Mouse (Mus musculus): ENCODE data around the gene Anxa2. TPM values are rescaled to one million over a fixed set of nuclear protein-coding genes. Genes with fewer than 3 reads are reported as not detected.

Anxa2 gene
- total and polyA plus RNA-seq, 2 experiments from 2014 or later = 69.6 to 108 TPM

- no peak for DNase-seq (ENCODE audit: low spot score)
- Histone ChIP-seq H3K9me3 (ENCODE audit: low read length) (no peaks in the 10 kb centered on the region), H3K4me3 (ENCODE audit: low read length) (no peak overlapping the region), H3K27me3 (ENCODE audit: insufficient read depth, low read length) (no peaks in the 10 kb centered on the region), H3K36me3 (ENCODE audit: insufficient read depth, low read length) (no peaks in the 10 kb centered on the region), H3K9ac (replicated peaks; ENCODE audit: low read length) (no peak overlapping the region), H3K27ac (no peak overlapping the region), H3K4me2 (ENCODE audit: low read depth, low read length) (no peak overlapping the region), H3K4me1 (ENCODE audit: insufficient read depth, low read length) (peaks cover 16% of the 10 kb centered on the region)
- WGBS = 95% methylated on average over 10 of the region's 10 CpGs
- ATAC-seq = no peak
- no peak for TF ChIP-seq CTCF (IDR thresholded peaks at IDR 0.05; ENCODE audit: low read depth)
Measured at GRCm38 (mm10) chr9:69451886-69452810, 1.3 kb upstream of the Anxa2 start.

- peak overlapping the region; percentile 46 for H3K4me3 ChIP-seq (ENCODE audit: low read length)
- no peaks in the 10 kb centered on the region for H3K9me3 ChIP-seq (ENCODE audit: low read length)
- H3K27me3 ChIP-seq (ENCODE audit: insufficient read depth, low read length) = no peaks in the 10 kb centered on the region
- H3K4me1 ChIP-seq (ENCODE audit: insufficient read depth, low read length) = peaks cover 20% of the 10 kb centered on the region
- peak overlapping the region; percentile 50 for H3K9ac ChIP-seq (replicated peaks; ENCODE audit: low read length)
- peak overlapping the region; percentile 65 for H3K4me2 ChIP-seq (ENCODE audit: low read depth, low read length)
- no peak for TF ChIP-seq CTCF (IDR thresholded peaks at IDR 0.05; ENCODE audit: low read depth)
- ATAC-seq (peak; percentile 10; the same call in 1 of the 2 replicates), DNase-seq (ENCODE audit: low spot score) (no peak)
- H3K36me3 ChIP-seq (ENCODE audit: insufficient read depth, low read length) = no peaks in the 10 kb centered on the region
- WGBS = 10% methylated on average over 31 of the region's 32 CpGs
- H3K27ac ChIP-seq = peak overlapping the region; percentile 78
Measured at GRCm38 (mm10) chr9:69453901-69454666, 664 bp downstream of the Anxa2 start.

GRCm38 (mm10) chr9:69454691-69455090, 1.3 kb downstream of the Anxa2 start:
- WGBS = 67% methylated on average over 4 of the region's 4 CpGs
- Histone ChIP-seq H3K27me3 (ENCODE audit: insufficient read depth, low read length) (no peaks in the 10 kb centered on the region), H3K4me1 (ENCODE audit: insufficient read depth, low read length) (peaks cover 21% of the 10 kb centered on the region), H3K36me3 (ENCODE audit: insufficient read depth, low read length) (no peaks in the 10 kb centered on the region), H3K9me3 (ENCODE audit: low read length) (no peaks in the 10 kb centered on the region), H3K27ac (peak overlapping the region; percentile 78; the same call in 1 of the 2 replicates), H3K4me2 (ENCODE audit: low read depth, low read length) (peak overlapping the region; percentile 65), H3K4me3 (ENCODE audit: low read length) (peak overlapping the region; percentile 46; the same call in 1 of the 2 replicates), H3K9ac (replicated peaks; ENCODE audit: low read length) (no peak overlapping the region)
- no peak for ATAC-seq
- TF ChIP-seq CTCF (IDR thresholded peaks at IDR 0.05; ENCODE audit: low read depth) = no peak
- DNase-seq (ENCODE audit: low spot score) = no peak

GRCm38 (mm10) chr9:69455391-69455790, 2.0 kb downstream of the Anxa2 start:
- whole genome bisulfite sequencing = 55% methylated on average over 4 of the region's 4 CpGs
- no peak for TF ChIP-seq CTCF (IDR thresholded peaks at IDR 0.05; ENCODE audit: low read depth)
- H3K27ac ChIP-seq = peak overlapping the region; percentile 51
- no peaks in the 10 kb centered on the region for H3K27me3 ChIP-seq (ENCODE audit: insufficient read depth, low read length)
- H3K4me1 ChIP-seq (ENCODE audit: insufficient read depth, low read length) = peaks cover 21% of the 10 kb centered on the region
- H3K9me3 ChIP-seq (ENCODE audit: low read length) = no peaks in the 10 kb centered on the region
- H3K36me3 ChIP-seq (ENCODE audit: insufficient read depth, low read length) = no peaks in the 10 kb centered on the region
- no peak overlapping the region for H3K9ac ChIP-seq (replicated peaks; ENCODE audit: low read length)
- peak overlapping the region; percentile 46; the same call in 1 of the 2 replicates for H3K4me3 ChIP-seq (ENCODE audit: low read length)
- H3K4me2 ChIP-seq (ENCODE audit: low read depth, low read length) = peak overlapping the region; percentile 65; the same call in 1 of the 2 replicates
- ATAC-seq = no peak
- DNase-seq (ENCODE audit: low spot score) = no peak

GRCm38 (mm10) chr9:69456406-69457075, 3.1 kb downstream of the Anxa2 start:
- Histone ChIP-seq H3K27ac (no peak overlapping the region), H3K9me3 (ENCODE audit: low read length) (no peaks in the 10 kb centered on the region), H3K4me3 (ENCODE audit: low read length) (no peak overlapping the region)

GRCm38 (mm10) chr9:69457143-69457542, 3.7 kb downstream of the Anxa2 start:
- TF ChIP-seq CTCF (IDR thresholded peaks at IDR 0.05; ENCODE audit: low read depth) = no peak
- Histone ChIP-seq H3K4me2 (ENCODE audit: low read depth, low read length) (no peak overlapping the region), H3K36me3 (ENCODE audit: insufficient read depth, low read length) (no peaks in the 10 kb centered on the region), H3K9me3 (ENCODE audit: low read length) (no peaks in the 10 kb centered on the region), H3K4me1 (ENCODE audit: insufficient read depth, low read length) (peaks cover 21% of the 10 kb centered on the region), H3K27me3 (ENCODE audit: insufficient read depth, low read length) (no peaks in the 10 kb centered on the region), H3K27ac (0 out of 2 replicates have a peak overlapping the region, but pooled peaks have one; percentile 27), H3K9ac (replicated peaks; ENCODE audit: low read length) (no peak overlapping the region), H3K4me3 (ENCODE audit: low read length) (no peak overlapping the region)
- ATAC-seq = no peak
- 90% methylated on average over 3 of the region's 3 CpGs for WGBS
- DNase-seq (ENCODE audit: low spot score) = no peak

More at GRCm38 (mm10) chr9:69456406-69457075, 3.1 kb downstream of the Anxa2 start:
- 68% methylated on average over 15 of the region's 15 CpGs for WGBS
- Histone ChIP-seq H3K4me2 (ENCODE audit: low read depth, low read length) (no peak overlapping the region), H3K9ac (replicated peaks; ENCODE audit: low read length) (no peak overlapping the region), H3K4me1 (ENCODE audit: insufficient read depth, low read length) (peaks cover 21% of the 10 kb centered on the region), H3K36me3 (ENCODE audit: insufficient read depth, low read length) (no peaks in the 10 kb centered on the region), H3K27me3 (ENCODE audit: insufficient read depth, low read length) (no peaks in the 10 kb centered on the region)
- TF ChIP-seq CTCF (IDR thresholded peaks at IDR 0.05; ENCODE audit: low read depth) = no peak
- DNase-seq (ENCODE audit: low spot score) = no peak
- ATAC-seq = no peak

Measured in hindbrain, postnatal 0 days (tissue).